Mouse (Mus musculus): Measurements from ENCODE around the gene Rps29. TPM values are rescaled to one million over a fixed set of nuclear protein-coding genes. Genes with fewer than 3 reads are reported as not detected.
"Not testable (repeated sequence)": the region's sequence is repeated elsewhere in the genome, so short reads cannot be mapped to it uniquely, and the experiment has no call there.

Rps29 gene
- total RNA-seq, 2 experiments from 2014 or later: 1,110 to 1,201 TPM

DNA sequence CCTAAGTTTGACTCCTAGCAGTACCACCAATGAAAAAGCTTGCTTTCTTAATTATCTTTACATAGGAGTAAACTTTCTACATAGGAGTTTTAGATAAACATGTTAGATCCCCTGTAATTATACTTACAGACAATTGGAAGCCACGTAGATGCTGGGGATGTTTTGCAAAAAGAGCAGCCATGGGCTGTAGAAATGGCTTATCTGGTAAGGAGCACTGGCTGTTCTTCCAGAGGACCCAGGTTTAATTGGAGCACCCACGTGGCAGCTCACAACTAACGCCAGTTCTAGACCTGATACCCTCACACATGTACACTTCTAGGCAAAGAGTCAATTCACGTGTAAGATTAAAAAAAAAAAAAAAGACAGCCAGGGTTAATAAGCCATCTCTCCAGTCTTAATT, 22.8 kb upstream of the Rps29 start:
- no peak for DNase-seq (ENCODE audit: low spot score in 2 of 2)

DNA sequence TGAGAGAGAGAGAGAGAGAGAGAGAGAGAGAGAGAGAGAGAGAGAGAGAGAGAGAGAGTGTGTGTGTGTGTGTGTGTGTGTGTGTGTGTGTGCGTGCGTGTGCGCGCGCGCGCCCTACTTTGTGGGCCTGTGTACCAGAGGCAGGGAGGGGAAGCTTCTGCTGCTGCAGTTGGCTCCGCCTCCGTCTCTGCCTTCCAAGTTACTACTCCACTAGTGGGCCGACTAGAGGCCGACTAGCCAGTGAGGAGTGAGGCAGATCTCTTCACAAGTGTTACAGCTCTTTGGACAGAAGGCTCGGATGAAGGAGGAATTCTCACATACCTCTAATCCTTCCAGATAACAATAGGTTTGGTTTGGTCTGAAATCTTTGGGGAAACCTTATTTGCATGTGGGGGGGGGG, 20.4 kb upstream of the Rps29 start:
- no peak for DNase-seq (ENCODE audit: low spot score in 2 of 2)

DNA sequence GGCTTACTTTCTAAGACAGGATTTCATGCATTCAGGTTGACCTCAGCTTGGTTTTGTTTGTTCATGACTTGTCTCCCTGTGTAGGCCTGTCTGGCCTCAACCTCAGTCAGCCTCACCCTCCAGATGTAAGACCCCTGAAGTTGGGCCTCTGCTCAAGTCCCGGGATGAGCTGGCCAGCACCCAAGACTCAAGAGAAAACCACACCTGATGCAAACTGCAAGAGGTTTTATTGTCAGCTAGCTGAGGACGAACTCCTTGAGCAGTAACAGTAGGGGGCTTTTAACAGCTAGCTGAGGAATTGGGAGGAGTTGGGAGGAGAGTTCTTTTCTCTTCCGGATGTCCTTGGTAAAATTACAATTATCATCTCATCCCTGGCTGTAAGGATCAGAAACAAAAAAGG, 18.5 kb upstream of the Rps29 start:
- no peak for DNase-seq (ENCODE audit: low spot score in 2 of 2)

DNA sequence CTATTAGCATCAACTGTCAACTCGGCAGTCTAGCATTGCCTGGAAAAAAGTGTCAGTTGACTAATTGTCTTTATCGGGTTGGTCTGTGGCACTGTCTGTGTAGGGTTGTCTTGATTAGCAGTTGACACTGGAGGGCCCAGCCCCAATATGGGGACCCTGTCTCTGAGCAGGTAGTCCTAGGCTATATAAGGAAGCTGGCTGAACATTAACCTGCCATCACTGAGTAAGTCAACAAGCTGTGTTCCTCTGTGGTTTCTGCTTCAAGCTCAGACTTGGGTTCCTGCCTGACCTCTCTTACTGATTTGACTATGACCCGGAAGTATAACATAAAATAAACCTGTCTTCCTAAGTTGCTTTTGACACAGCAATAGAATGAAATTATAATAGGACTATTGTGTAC, 17.0 kb upstream of the Rps29 start:
- no peak for DNase-seq (ENCODE audit: low spot score in 2 of 2)

DNA sequence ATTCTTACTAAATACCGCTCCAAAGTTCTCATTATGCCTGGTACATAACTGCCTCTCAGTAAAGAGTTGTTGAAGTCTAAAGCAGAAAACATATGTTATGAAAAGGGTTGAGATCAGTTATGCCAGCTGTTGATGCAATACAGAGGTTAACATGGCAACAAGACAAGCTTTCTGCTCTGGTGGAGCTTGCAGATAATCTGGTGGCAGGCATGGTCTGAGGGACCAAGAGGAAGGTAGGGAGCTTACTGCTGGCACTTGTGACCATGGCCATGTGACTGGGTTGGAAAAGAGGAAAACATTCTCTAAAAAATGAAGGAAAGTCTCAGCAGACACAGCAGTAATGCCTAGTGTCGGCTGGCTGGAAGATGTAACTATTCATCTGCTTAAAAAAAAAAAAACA, 12.3 kb upstream of the Rps29 start:
- no peak for DNase-seq (ENCODE audit: low spot score in 2 of 2)

DNA sequence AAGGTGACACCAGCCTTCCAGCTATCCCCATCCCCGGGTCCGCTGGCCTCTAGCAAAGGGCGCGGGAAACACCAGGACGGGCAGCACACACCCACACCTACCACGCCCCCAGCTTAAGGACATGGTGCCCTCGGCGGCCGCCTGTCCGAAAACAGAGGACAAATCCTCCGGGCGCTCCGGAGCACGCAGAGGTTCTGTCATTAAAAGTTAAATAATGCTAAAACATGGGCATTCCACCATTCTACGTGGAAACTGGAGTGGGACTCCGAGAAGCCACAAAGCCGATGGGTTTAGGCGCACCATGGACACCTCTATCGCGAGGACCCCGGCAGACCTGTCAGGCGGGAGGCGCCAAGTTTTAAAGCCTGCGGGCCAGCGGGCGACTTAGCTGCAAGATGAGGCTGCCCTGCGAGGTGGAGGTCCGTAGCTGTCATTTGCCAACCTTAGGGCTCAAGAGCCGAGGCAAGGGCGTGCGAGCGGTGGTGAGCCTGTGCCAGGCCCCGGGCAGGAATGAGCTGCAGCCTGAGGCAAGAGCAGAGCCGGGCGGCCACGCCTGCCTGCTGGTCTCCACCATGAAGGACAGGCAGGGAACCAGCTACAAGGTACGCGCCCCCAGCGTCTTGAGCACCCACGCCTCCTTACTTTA, 9.6 kb upstream of the Rps29 start, which contains the start of gene Lrr1:
Lrr1 (plus strand) TSS at position 354 of the 646 bp plus-strand sequence.
- peak; percentile 88 to 90 for DNase-seq (ENCODE audit: low spot score in 2 of 2)

DNA sequence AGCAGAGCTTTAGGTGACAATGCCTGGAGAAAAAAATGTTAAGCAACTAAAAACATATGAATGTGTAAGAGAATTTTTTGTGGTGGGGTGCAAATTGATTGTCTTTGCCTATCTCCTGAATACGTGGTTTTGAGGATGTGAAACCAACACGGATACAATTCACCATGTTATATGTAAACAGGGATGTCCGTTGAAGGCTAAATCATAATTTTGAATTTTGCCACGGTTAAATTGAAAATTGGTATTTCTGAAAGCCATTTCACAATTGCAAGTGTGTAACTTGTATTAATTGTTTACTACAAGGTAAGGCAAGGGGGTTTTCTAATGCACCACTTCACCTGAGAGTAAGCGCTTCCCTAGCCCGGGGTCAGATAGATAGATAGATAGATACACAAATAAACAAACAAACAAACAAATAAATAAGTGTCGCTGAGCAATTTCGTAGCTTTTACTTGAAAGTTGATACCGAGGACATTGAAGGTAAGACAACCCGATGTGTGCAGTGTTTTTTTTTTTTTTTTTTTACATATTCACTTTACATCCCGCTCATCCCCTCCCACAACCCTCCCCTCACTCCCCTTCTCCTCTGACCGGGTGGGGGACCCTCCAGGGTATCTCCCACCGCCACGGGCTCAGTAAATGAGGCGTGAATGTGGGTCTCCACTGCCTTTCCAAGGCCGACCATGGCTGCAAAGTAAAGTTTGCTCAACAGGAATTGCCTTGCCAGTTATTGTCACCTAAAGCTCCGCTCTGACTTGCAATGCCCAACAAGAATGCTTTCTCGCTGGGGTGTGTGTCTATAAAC, 8.9 kb upstream of the Rps29 start:
- DNase-seq (ENCODE audit: low spot score in 2 of 2): no peak

DNA sequence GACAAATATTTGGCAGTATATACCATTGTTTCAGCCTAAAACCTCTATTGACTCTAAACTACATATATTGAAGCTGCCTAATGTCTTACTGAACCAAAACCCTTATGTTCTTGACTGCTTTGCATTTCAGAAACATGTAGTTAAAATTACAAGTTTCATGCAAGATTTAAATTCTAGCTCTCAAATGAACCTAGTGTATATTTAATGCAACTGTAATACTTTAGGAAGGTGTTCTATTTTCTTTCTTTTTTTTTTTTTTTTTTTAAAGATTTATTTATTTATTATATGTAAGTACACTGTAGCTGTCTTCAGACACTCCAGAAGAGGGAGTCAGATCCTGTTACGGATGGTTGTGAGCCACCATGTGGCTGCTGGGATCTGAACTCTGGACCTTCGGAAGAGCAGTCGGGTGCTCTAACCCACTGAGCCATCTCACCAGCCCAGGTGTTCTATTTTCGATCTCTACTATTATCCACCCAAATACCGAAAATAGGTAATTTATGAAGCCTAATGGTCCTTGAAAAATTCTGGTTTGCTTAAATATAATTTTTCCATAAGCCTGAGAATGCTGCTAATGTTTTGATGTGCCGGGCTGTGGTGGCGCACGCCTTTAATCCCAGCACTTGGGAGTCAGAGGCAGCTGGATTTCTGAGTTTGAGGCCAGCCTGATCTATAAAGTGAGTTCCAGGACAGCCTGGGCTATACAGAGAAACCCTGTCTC, 8.0 kb upstream of the Rps29 start:
- DNase-seq (ENCODE audit: low spot score in 2 of 2): not testable (repeated sequence)

DNA sequence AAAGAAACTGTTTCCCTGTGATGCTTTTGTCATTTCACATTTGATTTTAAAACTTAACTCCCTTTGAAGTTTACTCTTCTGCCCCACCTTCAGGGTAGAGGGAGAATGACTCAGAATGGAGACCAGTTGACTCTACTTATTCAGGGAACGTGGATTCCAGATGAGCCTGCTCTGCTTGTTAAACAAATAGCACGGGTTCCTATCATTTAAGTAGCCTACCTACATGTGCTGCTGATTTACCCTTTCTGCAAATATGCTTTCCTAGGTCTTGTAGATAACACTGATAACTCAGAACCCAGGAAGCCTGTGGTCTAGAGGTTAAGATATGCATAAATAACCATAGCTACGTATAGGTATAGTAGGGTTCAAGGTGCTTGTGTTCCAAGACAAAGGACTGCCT, 5.9 kb upstream of the Rps29 start:
- no peak for DNase-seq (ENCODE audit: low spot score in 2 of 2)

DNA sequence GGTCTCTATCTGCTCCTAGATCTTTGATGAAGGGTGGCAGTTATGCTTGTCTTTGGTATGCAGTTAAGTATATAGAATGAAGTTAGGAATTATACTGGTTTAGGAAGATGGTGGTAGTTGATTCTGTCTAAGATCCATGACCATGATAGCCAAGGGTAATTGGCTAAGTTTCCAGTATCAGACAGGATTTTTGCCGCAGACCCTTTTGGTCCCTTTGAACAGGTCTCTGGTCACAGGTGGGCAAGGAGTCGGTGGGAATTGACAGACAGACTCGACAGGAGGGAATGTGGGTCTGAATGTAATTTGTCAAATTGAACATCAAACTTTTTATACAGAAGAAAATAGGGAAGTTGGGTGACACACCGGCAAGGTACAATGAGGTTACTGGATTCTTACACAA, 4.6 kb upstream of the Rps29 start:
- DNase-seq (ENCODE audit: low spot score in 2 of 2): not testable (repeated sequence)

DNA sequence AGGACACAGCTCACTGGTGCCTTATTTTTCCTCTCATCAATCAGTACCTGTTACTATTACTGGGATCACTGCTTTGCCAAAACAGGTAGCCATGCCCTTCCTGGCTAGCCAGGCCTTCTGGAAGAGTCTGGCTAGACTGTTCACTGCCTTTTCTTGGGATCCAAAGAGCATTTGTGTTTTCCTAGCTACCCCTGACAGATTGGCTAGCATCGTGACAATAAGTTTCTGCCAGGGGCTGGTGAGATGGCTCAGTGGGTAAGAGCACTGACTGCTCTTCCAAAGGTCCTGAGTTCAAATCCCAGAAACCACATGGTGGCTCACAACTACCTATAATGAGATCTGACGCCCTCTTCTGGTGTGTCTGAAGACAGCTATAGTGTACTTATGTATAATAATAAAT, 1.7 kb upstream of the Rps29 start:
- DNase-seq (ENCODE audit: low spot score in 2 of 2): not testable (repeated sequence)

DNA sequence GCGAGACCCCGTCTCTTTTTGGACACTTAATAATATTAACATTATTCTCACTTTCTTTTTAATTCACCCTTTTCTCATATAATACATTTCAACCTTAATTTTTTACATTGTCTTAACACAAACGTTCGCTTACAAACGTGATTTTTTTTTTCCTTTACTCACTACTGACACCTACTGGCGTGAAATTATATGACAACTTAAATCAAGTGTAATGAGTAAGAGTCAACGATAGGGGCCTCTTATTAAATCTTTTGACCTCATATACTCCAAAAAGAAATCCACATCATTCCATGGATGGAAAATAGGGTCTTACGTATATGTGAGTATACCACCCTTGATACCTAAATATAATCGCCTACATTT, 573 bp upstream of the Rps29 start:
- DNase-seq (ENCODE audit: low spot score in 2 of 2): no peak

DNA sequence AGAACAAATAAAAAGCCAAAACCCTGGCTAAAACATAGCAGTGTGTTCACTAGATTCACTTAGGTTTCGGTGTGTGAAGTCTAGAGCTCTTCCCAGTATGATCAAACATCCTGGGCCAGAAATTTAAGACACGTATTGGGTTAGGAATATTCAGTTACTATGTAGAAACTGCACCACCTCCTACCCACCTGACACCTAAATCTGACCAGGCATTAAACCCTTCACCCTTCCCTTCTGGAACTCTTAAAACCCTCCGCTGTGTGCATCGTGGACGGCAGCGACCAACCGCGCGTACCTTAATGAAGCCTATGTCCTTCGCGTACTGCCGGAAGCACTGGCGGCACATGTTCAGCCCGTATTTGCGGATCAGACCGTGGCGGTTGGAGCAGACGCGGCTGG, 621 bp downstream of the Rps29 start:
- no peak for DNase-seq (ENCODE audit: low spot score in 2 of 2)

DNA sequence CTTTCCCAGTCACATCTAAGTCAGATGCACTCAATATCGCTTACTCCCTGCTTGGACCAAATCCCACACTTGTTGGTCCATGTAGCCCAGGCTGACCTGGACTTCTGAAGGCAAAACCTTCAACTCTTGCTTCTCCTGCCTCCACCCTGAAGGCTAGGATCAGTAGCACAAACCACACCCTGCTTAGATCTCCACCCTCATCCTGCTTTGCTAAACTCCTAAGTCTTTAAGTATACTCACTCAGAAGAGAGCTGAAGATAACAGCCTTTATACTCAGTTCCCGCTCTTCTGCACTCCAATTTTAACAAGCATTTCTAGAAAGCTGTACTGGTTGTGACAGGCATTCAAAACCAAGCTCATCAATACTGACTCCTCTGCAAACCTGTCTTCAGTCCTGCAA, 1.9 kb downstream of the Rps29 start:
- no peak for DNase-seq (ENCODE audit: low spot score in 2 of 2)

DNA sequence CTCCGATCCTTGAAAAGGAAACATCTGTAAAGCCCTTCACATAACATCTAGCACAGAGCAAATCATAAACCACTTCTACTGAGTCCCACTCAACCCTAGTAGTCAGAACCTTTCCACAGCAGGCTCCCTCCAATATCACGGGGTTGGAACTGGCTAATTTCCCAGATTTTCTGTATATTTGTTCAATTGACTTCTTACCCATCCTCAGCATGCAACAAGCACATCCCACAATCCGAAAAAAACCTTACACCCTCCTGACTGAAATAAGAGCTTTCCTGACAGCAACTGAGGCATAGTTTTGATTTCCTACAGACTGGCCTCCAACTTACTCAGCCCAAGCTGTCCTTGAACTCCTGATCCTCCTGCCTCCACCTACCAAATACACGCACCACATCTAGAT, 2.5 kb downstream of the Rps29 start:
- no peak for DNase-seq (ENCODE audit: low spot score in 2 of 2)

DNA sequence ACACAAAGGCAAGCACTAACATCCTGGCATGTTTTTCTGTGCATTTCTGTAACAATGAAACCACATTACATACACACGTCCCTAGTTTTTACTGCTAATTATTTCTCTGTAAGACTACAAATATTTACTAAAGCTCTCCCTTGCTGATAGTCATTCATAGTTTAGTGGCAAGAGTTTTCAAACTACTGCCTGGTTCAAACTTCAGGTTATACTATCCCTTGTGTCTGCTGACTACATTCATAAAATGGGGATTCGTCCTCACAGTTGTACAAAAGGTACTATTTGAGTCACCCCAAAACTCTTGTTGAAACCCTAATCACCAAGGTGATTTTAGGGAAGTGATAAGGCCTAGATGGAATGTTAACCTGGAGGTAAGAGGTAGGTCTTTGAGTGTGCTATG, 3.1 kb downstream of the Rps29 start:
- DNase-seq (ENCODE audit: low spot score in 2 of 2): no peak

DNA sequence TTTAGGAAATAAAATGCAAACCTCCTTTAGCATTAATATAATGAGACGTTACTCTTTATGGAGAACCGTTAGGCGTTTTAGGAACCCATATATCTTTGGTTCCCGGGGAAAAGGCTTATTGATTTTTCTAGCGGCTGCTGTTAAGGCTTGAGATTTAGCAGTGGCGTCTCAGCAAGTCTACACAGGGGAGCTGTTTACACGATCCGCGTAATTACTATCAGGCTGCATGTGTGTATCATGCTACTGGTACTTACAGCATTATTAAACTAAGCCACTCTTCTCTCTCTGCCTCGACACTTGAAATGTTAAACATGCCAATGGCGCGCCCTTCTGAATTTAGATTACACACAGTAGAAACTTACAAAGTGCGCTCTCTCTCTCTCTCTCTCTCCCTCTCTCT, 8.9 kb downstream of the Rps29 start:
- DNase-seq (ENCODE audit: low spot score in 2 of 2): no peak

DNA sequence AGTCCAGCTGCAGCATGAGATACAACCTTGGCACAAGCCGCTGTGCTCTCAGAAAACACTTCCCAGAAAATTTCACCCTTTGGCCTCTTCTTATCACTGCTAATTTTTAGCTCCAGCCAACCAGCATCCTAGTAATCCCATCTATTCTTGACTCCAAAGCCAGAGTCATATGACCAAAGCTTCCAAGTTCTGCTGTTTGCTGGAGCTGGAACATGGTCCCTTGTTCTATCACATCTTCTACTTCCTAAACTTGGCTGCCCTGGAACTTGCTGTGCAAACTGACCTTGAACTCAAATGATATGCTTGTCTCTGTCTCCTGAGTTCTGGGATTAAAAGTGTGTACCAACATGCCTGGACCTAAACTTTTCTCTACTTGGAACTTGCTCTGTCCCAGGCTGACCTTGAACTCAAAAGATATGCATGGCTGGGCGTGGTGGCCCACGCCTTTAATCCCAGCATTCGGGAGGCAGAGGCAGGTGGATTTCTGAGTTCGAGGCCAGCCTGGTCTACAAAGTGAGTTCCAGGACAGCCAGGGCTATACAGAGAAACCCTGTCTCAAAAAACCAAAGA, 11.7 kb downstream of the Rps29 start:
- no peak for DNase-seq (ENCODE audit: low spot score in 2 of 2)

DNA sequence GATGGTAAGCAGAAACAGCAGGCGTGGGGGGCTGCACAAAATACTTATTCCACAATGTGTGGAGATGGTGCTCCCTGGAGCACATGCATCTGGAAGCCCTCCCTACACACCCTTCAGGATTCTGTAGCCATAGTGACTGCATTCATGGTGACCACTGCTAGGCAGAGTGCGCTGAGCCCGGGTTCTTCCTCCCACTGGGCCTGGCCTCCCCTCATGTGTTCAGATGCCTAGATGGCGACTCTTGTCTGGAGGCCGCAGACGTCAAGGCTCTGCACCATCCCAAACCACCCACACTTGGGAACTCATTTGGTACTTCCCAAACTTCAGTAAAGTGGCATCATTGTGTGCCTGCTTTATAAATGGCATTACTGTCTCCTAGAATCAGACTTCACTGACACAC, 15.5 kb downstream of the Rps29 start:
- DNase-seq (ENCODE audit: low spot score in 2 of 2): no peak

DNA sequence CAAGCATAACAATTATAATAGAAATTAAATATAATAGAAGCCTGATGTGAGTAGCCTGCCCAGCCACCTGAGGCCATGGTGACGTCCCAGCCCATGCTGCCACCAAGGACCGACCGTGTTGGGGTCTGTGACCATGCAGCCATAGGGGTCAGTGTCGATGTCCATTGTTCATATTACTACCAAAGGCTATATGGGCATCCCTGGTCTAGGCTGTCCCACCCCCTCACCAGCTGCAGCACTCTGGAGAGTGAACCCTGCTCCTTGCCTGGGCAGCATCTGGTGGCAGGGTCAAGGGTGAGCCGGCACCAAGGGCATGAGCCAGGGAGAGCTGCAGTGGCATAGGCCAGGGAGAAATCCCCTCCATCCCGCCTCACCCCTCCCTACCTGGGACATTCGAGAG, 19.1 kb downstream of the Rps29 start:
- no peak for DNase-seq (ENCODE audit: low spot score in 2 of 2)

DNA sequence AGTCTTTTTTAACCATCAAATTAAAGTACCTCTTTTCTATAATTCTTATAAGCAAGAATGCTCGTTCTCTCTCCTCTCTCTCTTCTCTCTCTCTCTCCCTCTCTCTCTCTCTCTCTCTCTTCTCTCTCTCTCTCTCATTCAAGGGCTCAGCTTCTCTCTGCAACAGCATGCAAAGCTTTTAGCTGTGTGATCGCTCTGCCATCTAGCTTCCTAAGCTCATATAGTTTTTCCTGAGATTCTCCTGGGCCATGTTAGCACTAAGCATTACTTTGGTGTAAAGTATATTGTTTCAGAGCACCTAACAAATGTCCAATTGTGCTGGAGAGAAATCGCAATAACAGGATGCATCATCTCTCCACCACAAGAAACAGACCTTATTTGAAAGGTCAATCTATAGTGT, 19.8 kb downstream of the Rps29 start:
- DNase-seq (ENCODE audit: low spot score in 2 of 2): no peak

DNA sequence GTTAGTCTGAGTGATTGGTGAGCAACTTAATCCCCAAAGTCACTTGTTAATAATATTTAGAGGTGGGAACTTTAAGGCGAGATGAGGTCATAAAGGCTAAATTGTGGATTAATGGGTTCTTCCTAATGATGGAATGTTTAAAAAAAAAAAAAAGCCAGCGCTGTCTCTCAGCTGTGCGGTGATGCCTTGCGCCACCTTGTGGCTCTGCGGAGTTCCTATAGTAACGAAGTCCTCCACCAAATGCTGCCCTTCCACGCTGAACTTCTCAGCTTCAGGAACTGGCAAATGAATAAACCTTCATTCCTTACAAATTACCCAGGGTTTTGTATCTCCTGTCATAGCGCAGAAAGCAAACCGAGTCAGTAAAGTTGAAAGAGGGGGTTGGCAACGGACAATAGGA, 27.0 kb downstream of the Rps29 start:
- peak; percentile 59 to 67 for DNase-seq (ENCODE audit: low spot score in 2 of 2)
